Mouse (Mus musculus) lung, postnatal 0 days (tissue): ENCODE results near the gene Surf6.

Experiments
- CTCF ChIP-seq: IDR thresholded peaks from 2 replicates; pipeline ENCODE4 v1.5.1; 2016; ENCODE audit warnings: antibody characterized with exemption, mild to moderate bottlenecking
- EP300 ChIP-seq: IDR thresholded peaks from 2 replicates; pipeline ENCODE4 v1.6.1; 2016; ENCODE audit warnings: antibody characterized with exemption, mild to moderate bottlenecking, control low read depth

DNA sequence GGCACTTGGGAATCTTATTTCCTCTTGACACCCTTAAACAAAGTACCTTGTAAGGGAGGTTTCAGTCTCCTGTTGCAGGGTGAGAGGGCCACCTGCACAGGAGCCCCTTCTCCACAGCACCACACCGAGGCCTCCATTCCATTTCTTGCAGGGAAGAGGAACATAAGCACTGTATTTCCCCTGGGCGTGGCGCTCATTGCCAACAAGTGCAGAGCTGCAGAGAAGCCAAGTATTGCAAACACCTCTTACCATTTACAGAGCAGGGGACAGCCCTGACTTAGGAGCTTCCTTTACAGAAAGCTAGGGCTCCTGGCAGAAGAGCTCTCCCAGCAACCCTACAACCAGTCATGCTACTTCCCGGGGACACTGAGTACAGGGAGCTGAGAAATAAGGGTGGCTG lies 49.5 kb upstream of the Surf6 start:
- TF ChIP-seq CTCF (no peak), EP300 (no peak)
